Mouse (Mus musculus) midbrain, embryonic 13.5 days (tissue): Measurements from ENCODE around the gene Oas3. TPM values are rescaled to one million over a fixed set of nuclear protein-coding genes. Genes with fewer than 3 reads are reported as not detected.

Experiments
- ATAC-seq: fragments of 200-750 bp; cut with Nextera tagmentation; 2 replicates; pipeline ENCODE4 v1.8.0; 2017; ENCODE audit warnings: mild to moderate bottlenecking, moderate TSS enrichment, moderate library complexity
- H3K27ac ChIP-seq: fragments of 300-500 bp; sonication (generic); 2 replicates; pipeline ENCODE4 v1.5.1; 2015; ENCODE audit warnings: inconsistent platforms, mild to moderate bottlenecking, moderate library complexity
- H3K27me3 ChIP-seq: fragments of 300-500 bp; sonication (generic); 2 replicates; pipeline ENCODE4 v1.6.1; 2015; ENCODE audit warnings: mild to moderate bottlenecking, inconsistent platforms
- H3K36me3 ChIP-seq: fragments of 300-500 bp; sonication (generic); 2 replicates; pipeline ENCODE4 v1.6.1; 2015; ENCODE audit warnings: mild to moderate bottlenecking, inconsistent platforms
- H3K4me1 ChIP-seq: fragments of 300-500 bp; sonication (generic); replicated peaks from 2 replicates; pipeline ENCODE4 v1.6.1; 2015; ENCODE audit warnings: inconsistent platforms
- H3K4me2 ChIP-seq: fragments of 300-500 bp; sonication (generic); replicated peaks from 2 replicates; pipeline ENCODE4 v1.6.1; 2015; ENCODE audit warnings: moderate library complexity, mild to moderate bottlenecking, inconsistent platforms
- H3K4me3 ChIP-seq: fragments of 300-500 bp; sonication (generic); replicated peaks from 2 replicates; pipeline ENCODE4 v1.5.1; 2015; ENCODE audit warnings: mild to moderate bottlenecking, inconsistent platforms
- H3K9ac ChIP-seq: fragments of 300-500 bp; sonication (generic); replicated peaks from 2 replicates; pipeline ENCODE4 v1.6.1; 2015; ENCODE audit warnings: mild to moderate bottlenecking, inconsistent platforms
- H3K9me3 ChIP-seq: fragments of 300-500 bp; sonication (generic); 2 replicates; pipeline ENCODE4 v1.6.1; 2016; ENCODE audit warnings: mild to moderate bottlenecking, inconsistent platforms
- WGBS: fragments of 180-500 bp; shearing (Covaris S2); methylation state at CpG from one replicate; pipeline ENCODE4 v1.1.7; 2015; 5-methylcytosine and 5-hydroxymethylcytosine counted together
- polyA plus RNA-seq: library from polyadenylated mRNA; unstranded; fragments of >200 nt; fragmentation: Nextera tagmentation; extraction: Ambion mirVana; gene quantifications from 2 replicates; pipeline ENCODE4 v1.2.1, GENCODE M21; 2015

The Oas3 gene
- polyA plus RNA-seq, 1 experiment from 2014 or later: 0.16 TPM

DNA sequence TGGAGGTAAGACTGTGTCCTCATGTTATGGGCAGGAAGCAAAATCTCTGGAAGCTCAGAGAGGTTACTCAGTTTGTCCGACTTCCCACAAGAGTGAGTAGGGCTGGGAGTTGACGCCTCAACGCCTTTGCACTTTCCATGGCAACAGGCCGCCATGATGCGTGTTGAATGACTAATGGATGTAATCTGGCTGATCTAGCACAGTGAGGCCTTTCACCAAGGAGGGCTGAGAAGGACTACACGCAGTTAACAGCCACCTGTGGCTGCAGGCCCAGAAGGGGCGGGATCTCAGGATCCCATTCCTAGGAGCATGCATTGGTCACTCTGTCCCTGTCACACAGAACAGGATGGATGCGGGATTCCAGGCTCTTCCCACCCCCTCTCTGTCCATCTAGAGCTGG, 64.7 kb downstream of the Oas3 start:
- 64% methylated on average over 8 of the region's 8 CpGs for WGBS
- Histone ChIP-seq H3K36me3 (no peaks in the 10 kb centered on the region), H3K4me2 (no peak overlapping the region), H3K4me3 (no peak overlapping the region), H3K27ac (no peak overlapping the region), H3K27me3 (peaks cover 35% of the 10 kb centered on the region), H3K4me1 (peaks cover 43% of the 10 kb centered on the region), H3K9ac (no peak overlapping the region), H3K9me3 (no peaks in the 10 kb centered on the region)
- no peak for ATAC-seq

DNA sequence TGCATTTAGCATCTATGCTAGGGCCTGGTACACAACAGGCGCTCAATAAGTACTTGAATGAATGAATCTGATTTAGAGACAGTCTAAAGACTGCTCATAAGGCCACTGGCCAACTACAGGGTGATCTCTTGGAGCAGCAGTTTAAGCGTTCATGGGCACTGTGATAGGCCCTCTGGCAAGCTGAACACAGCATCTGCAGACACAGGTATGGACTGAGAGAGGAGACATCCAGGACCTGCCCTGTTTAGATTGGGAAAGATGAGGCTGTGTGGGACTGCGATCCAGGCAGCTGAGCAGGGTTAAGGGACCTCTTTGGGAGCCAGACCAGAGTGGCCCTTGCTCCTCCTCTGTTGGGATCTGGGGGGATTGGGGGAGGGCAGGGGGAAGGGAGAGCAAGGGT, 65.6 kb downstream of the Oas3 start, which contains the start of gene Dtx1:
TSS of gene Dtx1 (minus strand) at position 101 of the 400 bp plus-strand sequence.
- peak; percentile 22; the same call in 1 of the 2 replicates for ATAC-seq
- peak within 1 kb of the TSS; percentile 92 for H3K9ac ChIP-seq
- H3K4me1 ChIP-seq: peaks cover 52% of the 10 kb centered on the region
- 31% methylated on average over 3 of the region's 3 CpGs for WGBS
- no peaks in the 10 kb centered on the region for H3K36me3 ChIP-seq
- peak within 1 kb of the TSS; percentile 88 for H3K27ac ChIP-seq
- H3K4me3 ChIP-seq: peak within 1 kb of the TSS; percentile 78
- H3K4me2 ChIP-seq: peak within 1 kb of the TSS; percentile 67
- peaks cover 35% of the 10 kb centered on the region for H3K27me3 ChIP-seq
- no peaks in the 10 kb centered on the region for H3K9me3 ChIP-seq

DNA sequence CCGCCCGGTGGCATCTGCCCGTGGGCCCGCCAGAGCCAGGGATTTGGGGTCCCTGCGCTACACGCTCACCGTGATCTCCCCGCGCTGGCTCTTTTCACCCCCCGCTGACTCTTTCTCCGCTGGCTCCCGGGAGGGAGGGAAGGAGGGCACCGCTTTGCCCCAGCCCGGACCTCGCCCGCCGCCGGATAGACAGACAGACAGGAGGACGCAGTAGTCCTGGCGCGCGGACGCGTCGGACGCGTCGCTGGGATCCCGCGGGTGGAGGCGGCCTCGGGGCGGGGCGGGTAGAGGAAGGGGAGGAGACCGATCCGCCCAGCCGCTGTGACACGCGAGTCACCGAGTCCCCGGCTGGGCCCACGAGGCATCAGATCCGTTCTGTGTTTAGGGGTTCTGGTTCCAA, 66.0 kb downstream of the Oas3 start:
- Histone ChIP-seq H3K4me2 (peak overlapping the region; percentile 67), H3K36me3 (no peaks in the 10 kb centered on the region), H3K4me1 (peaks cover 56% of the 10 kb centered on the region), H3K9ac (peak overlapping the region; percentile 92), H3K27ac (peak overlapping the region; percentile 88), H3K9me3 (no peaks in the 10 kb centered on the region), H3K4me3 (peak overlapping the region; percentile 78), H3K27me3 (peaks cover 35% of the 10 kb centered on the region)
- peak; percentile 27; the same call in 1 of the 2 replicates for ATAC-seq
- under 1% methylated on average over 39 of the region's 43 CpGs for WGBS

DNA sequence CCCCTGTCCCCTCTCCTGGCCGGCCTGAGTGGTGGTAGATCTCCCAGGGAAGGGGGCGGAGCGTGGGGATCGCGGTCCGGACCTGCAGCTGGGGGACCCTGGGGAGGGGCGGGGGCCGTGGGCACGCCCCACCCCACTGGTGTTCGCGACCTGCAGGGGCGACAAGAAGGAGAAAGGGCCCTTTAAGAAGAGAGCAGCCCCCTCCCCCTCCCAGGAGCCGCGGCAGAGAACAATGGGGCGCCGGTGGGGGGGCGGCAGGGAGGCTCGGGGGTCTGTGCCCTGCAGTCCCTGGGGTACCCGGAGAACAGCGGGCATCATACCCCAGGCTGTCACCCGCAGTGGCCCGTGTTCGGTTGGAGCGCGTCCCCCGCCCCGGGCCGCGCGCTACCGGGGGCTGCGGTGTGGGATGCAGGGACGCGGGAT, 66.6 kb downstream of the Oas3 start:
- H3K9ac ChIP-seq: peak overlapping the region; percentile 92
- H3K4me2 ChIP-seq: peak overlapping the region; percentile 67
- peak overlapping the region; percentile 78 for H3K4me3 ChIP-seq
- peaks cover 61% of the 10 kb centered on the region for H3K4me1 ChIP-seq
- no peaks in the 10 kb centered on the region for H3K36me3 ChIP-seq
- H3K27ac ChIP-seq: peak overlapping the region; percentile 88
- H3K9me3 ChIP-seq: no peaks in the 10 kb centered on the region
- ATAC-seq: peak; percentile 21; the same call in 1 of the 2 replicates
- H3K27me3 ChIP-seq: peaks cover 32% of the 10 kb centered on the region
- WGBS: 1% methylated on average over 26 of the region's 34 CpGs

DNA sequence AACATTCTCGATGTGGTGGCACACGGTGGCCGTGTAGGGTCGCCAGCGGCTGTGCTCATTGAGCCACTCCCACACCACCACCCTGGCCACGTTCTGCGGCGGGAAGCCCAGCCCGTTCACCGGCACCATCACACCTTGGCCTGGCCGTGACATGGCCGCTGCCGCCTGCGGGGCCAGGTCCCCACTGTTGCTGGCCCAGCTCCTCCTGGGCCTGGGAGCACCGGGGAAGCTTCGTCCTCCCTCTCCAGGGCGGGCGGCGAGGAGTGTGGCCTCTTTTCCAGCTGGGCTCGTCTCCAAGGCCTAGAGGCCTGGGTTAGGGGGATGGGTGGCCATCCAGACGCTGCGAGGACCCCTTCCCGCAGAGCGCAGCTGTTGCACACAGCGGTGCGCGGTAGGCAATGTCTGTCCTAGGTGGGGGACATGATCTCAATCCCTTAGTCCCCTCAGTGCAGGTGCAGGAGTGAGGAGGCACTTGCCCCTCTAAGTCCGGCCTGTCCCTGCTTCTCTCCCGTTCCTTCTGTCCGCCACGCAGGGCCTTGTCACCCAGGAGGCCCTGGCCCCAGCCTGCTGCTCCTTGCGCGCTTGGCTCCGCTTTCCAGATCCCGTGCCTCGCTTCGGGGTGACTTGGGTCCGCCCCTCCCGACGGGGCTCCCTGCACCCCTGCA, 67.2 kb downstream of the Oas3 start:
- ATAC-seq: peak; percentile 46
- Histone ChIP-seq H3K27me3 (peaks cover 32% of the 10 kb centered on the region), H3K36me3 (no peaks in the 10 kb centered on the region), H3K9ac (peak overlapping the region; percentile 92), H3K4me1 (peaks cover 66% of the 10 kb centered on the region), H3K4me2 (peak overlapping the region; percentile 67), H3K4me3 (peak overlapping the region; percentile 78), H3K27ac (peak overlapping the region; percentile 88), H3K9me3 (no peaks in the 10 kb centered on the region)
- WGBS: 2% methylated on average over 40 of the region's 40 CpGs

DNA sequence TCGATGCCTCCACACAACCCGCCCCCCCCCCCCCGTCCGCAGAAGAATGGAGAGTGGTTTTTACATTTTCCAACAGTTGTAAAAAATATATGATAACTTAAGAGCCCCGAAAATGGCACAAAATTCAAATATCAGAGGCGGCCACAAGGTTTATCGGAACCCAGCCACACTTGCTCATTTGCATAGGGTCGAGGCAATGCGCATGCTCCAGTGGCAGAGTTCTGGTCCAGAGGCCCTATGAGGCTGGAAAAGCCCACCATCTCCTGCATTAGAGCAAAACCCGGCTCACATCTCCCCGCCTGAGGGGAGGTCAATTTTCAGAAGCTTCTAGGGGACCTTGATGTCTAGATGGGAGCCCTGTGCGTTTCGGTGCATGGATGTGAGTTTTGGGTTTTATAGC, 70.5 kb downstream of the Oas3 start:
- ATAC-seq: no peak
- H3K4me1 ChIP-seq: peaks cover 77% of the 10 kb centered on the region
- H3K4me3 ChIP-seq: peak overlapping the region; percentile 32
- peaks cover 10% of the 10 kb centered on the region; the same call in 1 of the 2 replicates for H3K27me3 ChIP-seq
- no peaks in the 10 kb centered on the region for H3K36me3 ChIP-seq
- 27% methylated on average over 13 of the region's 13 CpGs for WGBS
- H3K27ac ChIP-seq: no peak overlapping the region
- H3K9me3 ChIP-seq: no peaks in the 10 kb centered on the region
- peak overlapping the region; percentile 57 for H3K4me2 ChIP-seq
- peak overlapping the region; percentile 59 for H3K9ac ChIP-seq

DNA sequence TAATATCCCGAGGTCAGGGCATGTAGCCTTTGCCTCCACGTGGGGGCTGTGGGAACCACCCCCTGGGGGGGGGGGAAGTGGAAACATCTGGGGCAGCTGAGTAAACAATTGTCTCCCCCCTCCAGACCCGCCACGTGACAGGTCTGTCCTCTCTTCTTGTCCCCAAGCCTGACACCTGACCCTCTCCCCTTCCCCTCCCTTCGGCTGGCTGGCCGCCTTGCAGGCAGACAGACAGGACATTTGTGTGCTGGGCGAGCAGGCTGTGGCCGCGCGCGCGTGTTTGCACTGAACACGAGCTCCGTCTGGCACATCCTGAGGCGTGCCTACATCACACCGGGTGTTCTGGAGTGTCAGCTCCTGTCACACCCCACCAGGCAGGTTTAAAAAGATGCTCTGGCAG, 70.9 kb downstream of the Oas3 start:
- Histone ChIP-seq H3K36me3 (no peaks in the 10 kb centered on the region), H3K4me2 (peak overlapping the region; percentile 57), H3K4me1 (peaks cover 75% of the 10 kb centered on the region), H3K27ac (no peak overlapping the region), H3K27me3 (peaks cover 7% of the 10 kb centered on the region; the same call in 1 of the 2 replicates), H3K9ac (peak overlapping the region; percentile 59), H3K9me3 (no peaks in the 10 kb centered on the region), H3K4me3 (peak overlapping the region; percentile 32)
- WGBS: under 1% methylated on average over 16 of the region's 16 CpGs
- ATAC-seq: no peak

DNA sequence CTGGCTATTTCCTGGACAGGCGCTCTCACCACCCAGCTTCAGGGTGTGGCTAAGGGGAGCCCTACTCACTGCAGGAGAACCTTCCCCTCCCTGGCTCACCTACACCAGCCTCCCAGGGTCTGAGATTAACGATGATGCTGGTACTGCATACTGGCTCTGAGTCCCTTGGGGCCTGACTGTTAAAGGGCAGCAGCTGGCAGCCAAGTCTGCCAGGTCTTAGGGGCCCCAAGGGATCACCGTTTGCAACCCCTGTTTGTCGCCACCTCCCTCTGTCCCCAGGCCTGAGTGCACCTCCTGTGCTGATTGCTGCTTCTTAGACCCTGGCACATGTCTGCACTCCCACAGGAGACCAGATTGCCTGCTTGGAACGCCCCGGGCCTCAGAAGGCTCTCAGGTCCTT, 73.0 kb downstream of the Oas3 start:
- H3K36me3 ChIP-seq: no peaks in the 10 kb centered on the region
- 49% methylated on average over 6 of the region's 6 CpGs for WGBS
- no peak overlapping the region for H3K4me3 ChIP-seq
- H3K4me2 ChIP-seq: no peak overlapping the region
- H3K9ac ChIP-seq: no peak overlapping the region
- no peak overlapping the region for H3K27ac ChIP-seq
- peaks cover 73% of the 10 kb centered on the region for H3K4me1 ChIP-seq
- ATAC-seq: no peak
- no peaks in the 10 kb centered on the region for H3K9me3 ChIP-seq
- no peaks in the 10 kb centered on the region; the same call in 1 of the 2 replicates for H3K27me3 ChIP-seq

DNA sequence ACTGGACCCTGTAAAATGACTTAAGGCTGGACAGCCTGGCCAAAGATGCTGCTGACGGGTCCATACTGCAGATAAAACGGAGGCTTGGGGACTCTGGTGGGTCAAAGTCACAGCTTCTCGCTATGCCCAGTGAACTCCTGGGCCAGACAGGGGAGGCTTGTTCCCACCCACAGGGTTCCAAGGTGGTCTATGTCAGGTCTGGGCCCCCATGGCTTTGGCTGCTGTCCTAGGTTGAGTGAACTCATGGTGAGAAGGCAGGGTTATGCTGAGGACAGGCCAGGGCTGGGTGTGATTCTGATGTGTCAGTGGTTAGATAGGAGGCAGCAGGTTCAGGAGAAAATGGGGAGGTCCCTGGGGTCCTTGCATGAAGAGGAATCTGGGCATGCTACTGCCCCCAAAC, 73.8 kb downstream of the Oas3 start:
- no peaks in the 10 kb centered on the region for H3K36me3 ChIP-seq
- no peak overlapping the region for H3K27ac ChIP-seq
- no peak for ATAC-seq
- no peaks in the 10 kb centered on the region for H3K9me3 ChIP-seq
- 88% methylated on average over 3 of the region's 3 CpGs for WGBS
- no peak overlapping the region for H3K4me3 ChIP-seq
- H3K9ac ChIP-seq: no peak overlapping the region
- H3K4me2 ChIP-seq: no peak overlapping the region
- no peaks in the 10 kb centered on the region for H3K27me3 ChIP-seq
- H3K4me1 ChIP-seq: peaks cover 73% of the 10 kb centered on the region

Other genes starting within 250 kb of the Oas3 start
- gene Tpcn1, start 189.0 kb downstream of the Oas3 start, polyA plus RNA-seq: 12.6 and 15.6 TPM in 2 replicates
- gene Iqcd, start 188.6 kb downstream of the Oas3 start, polyA plus RNA-seq: 1.4 and 2.0 TPM in 2 replicates
- 23.0 and 23.9 TPM in 2 replicates for gene Rita1, start 165.1 kb downstream of the Oas3 start, polyA plus RNA-seq
- gene Ddx54, start 164.9 kb downstream of the Oas3 start, polyA plus RNA-seq: 43.9 and 44.3 TPM in 2 replicates
- not detected in 2 replicates for gene Cfap73, start 143.4 kb downstream of the Oas3 start, polyA plus RNA-seq
- 0.15 TPM in 1 of 2 replicates, not detected in the other for gene Rasal1, start 128.8 kb downstream of the Oas3 start, polyA plus RNA-seq
- gene Dtx1, start 65.7 kb downstream of the Oas3 start, polyA plus RNA-seq: 25.1 and 34.2 TPM in 2 replicates
- 0.07 and 0.17 TPM in 2 replicates for gene Oas2, start 27.8 kb downstream of the Oas3 start, polyA plus RNA-seq
- 0.19 and 0.27 TPM in 2 replicates for gene Oas1e, start 17.9 kb upstream of the Oas3 start, polyA plus RNA-seq
- gene Oas1c, start 34.9 kb upstream of the Oas3 start, polyA plus RNA-seq: 0.20 and 0.31 TPM in 2 replicates
- not detected in 2 replicates for gene Oas1f, start 69.7 kb upstream of the Oas3 start, polyA plus RNA-seq
- gene Oas1h, start 83.8 kb upstream of the Oas3 start, polyA plus RNA-seq: not detected in 2 replicates
- 0.27 and 0.35 TPM in 2 replicates for gene Oas1g, start 110.0 kb upstream of the Oas3 start, polyA plus RNA-seq
- 0.34 and 0.63 TPM in 2 replicates for gene Oas1a, start 129.9 kb upstream of the Oas3 start, polyA plus RNA-seq
- gene Oas1d, start 136.9 kb upstream of the Oas3 start, polyA plus RNA-seq: not detected in 2 replicates
- 8.4 and 9.1 TPM in 2 replicates for gene Rph3a, start 232.4 kb upstream of the Oas3 start, polyA plus RNA-seq